Mouse (Mus musculus): ENCODE measurements around the gene Hipk2. TPM values are rescaled to one million over a fixed set of nuclear protein-coding genes. Genes with fewer than 3 reads are reported as not detected.

Hipk2 gene
- polyA plus RNA-seq, 2 experiments: 11.9 to 12.3 TPM

- Histone ChIP-seq H3K9ac (ENCODE audit: low read depth, low read length, severe bottlenecking) (peak overlapping the region; percentile 97), H3K4me1 (ENCODE audit: control insufficient read depth, insufficient read depth, low read length) (peaks cover 14% of the 10 kb centered on the region), H3K4me2 (replicated peaks; ENCODE audit: low read depth, low read length, severe bottlenecking) (peak overlapping the region; percentile 51), H3K36me3 (ENCODE audit: control insufficient read depth, insufficient read depth, low read length) (0 out of 2 replicates have a peak, but pooled peaks cover 3% of the 10 kb centered on the region), H3K4me3 (replicated peaks; ENCODE audit: low read length) (peak overlapping the region; percentile 92), H3K27me3 (ENCODE audit: control insufficient read depth, insufficient read depth, low read length) (no peaks in the 10 kb centered on the region), H3K9me3 (ENCODE audit: control insufficient read depth, low read length) (no peaks in the 10 kb centered on the region), H3K27ac (replicated peaks; ENCODE audit: low read depth, low read length) (peak overlapping the region; percentile 95)
- no peak for TF ChIP-seq POLR2A (IDR thresholded peaks at IDR 0.05; ENCODE audit: borderline replicate concordance, extremely low read depth, insufficient read depth, insufficient read length)
- DNase-seq (ENCODE audit: low spot score) (peak; percentile 31), ATAC-seq (ENCODE audit: low FRiP score, low read depth) (no peak)
- 1% methylated on average over 23 of the region's 23 CpGs for WGBS
These were observed 1.3 kb downstream of the Hipk2 start for GRCm38 (mm10) chr6:38874565-38875257.

- ATAC-seq (ENCODE audit: low FRiP score, low read depth) (no peak), DNase-seq (ENCODE audit: low spot score) (peak; percentile 84)
- peak overlapping the region; percentile 51 for H3K4me2 ChIP-seq (replicated peaks; ENCODE audit: low read depth, low read length, severe bottlenecking)
- peaks cover 14% of the 10 kb centered on the region for H3K4me1 ChIP-seq (ENCODE audit: control insufficient read depth, insufficient read depth, low read length)
- H3K27me3 ChIP-seq (ENCODE audit: control insufficient read depth, insufficient read depth, low read length): no peaks in the 10 kb centered on the region
- H3K9me3 ChIP-seq (ENCODE audit: control insufficient read depth, low read length): no peaks in the 10 kb centered on the region
- WGBS: 12% methylated on average over 8 of the region's 8 CpGs
- TF ChIP-seq POLR2A (IDR thresholded peaks at IDR 0.05; ENCODE audit: borderline replicate concordance, extremely low read depth, insufficient read depth, insufficient read length): no peak
- H3K9ac ChIP-seq (ENCODE audit: low read depth, low read length, severe bottlenecking): peak overlapping the region; percentile 97
- H3K27ac ChIP-seq (replicated peaks; ENCODE audit: low read depth, low read length): no peak overlapping the region
- H3K36me3 ChIP-seq (ENCODE audit: control insufficient read depth, insufficient read depth, low read length): 0 out of 2 replicates have a peak, but pooled peaks cover 3% of the 10 kb centered on the region
- H3K4me3 ChIP-seq (replicated peaks; ENCODE audit: low read length): peak overlapping the region; percentile 92
These were observed 1.9 kb downstream of the Hipk2 start for GRCm38 (mm10) chr6:38874035-38874434.

- 83% methylated on average over 1 of the region's 1 CpGs for WGBS
- H3K27ac ChIP-seq (replicated peaks; ENCODE audit: low read depth, low read length): no peak overlapping the region
- H3K27me3 ChIP-seq (ENCODE audit: control insufficient read depth, insufficient read depth, low read length): no peaks in the 10 kb centered on the region
- H3K4me3 ChIP-seq (replicated peaks; ENCODE audit: low read length): 0 out of 2 replicates have a peak overlapping the region, but pooled peaks have one; percentile 92
- no peak for ATAC-seq (ENCODE audit: low FRiP score, low read depth)
- H3K4me1 ChIP-seq (ENCODE audit: control insufficient read depth, insufficient read depth, low read length): peaks cover 14% of the 10 kb centered on the region
- no peaks in the 10 kb centered on the region for H3K9me3 ChIP-seq (ENCODE audit: control insufficient read depth, low read length)
- TF ChIP-seq POLR2A (IDR thresholded peaks at IDR 0.05; ENCODE audit: borderline replicate concordance, extremely low read depth, insufficient read depth, insufficient read length): no peak
- peak overlapping the region; percentile 51; the same call in 1 of the 2 replicates for H3K4me2 ChIP-seq (replicated peaks; ENCODE audit: low read depth, low read length, severe bottlenecking)
- H3K9ac ChIP-seq (ENCODE audit: low read depth, low read length, severe bottlenecking): no peak overlapping the region
- 0 out of 2 replicates have a peak, but pooled peaks cover 3% of the 10 kb centered on the region for H3K36me3 ChIP-seq (ENCODE audit: control insufficient read depth, insufficient read depth, low read length)
- DNase-seq (ENCODE audit: low spot score): no peak
These were observed 2.6 kb downstream of the Hipk2 start for GRCm38 (mm10) chr6:38873316-38873715.

- DNase-seq (ENCODE audit: low spot score): no peak
- H3K4me1 ChIP-seq (ENCODE audit: control insufficient read depth, insufficient read depth, low read length): peaks cover 20% of the 10 kb centered on the region
These were observed 4.9 kb downstream of the Hipk2 start for GRCm38 (mm10) chr6:38871051-38871450.

GRCm38 (mm10) chr6:38870070-38870469 lies 5.9 kb downstream of the Hipk2 start:
- Histone ChIP-seq H3K4me3 (replicated peaks; ENCODE audit: low read length) (no peak overlapping the region), H3K27me3 (ENCODE audit: control insufficient read depth, insufficient read depth, low read length) (no peaks in the 10 kb centered on the region), H3K4me1 (ENCODE audit: control insufficient read depth, insufficient read depth, low read length) (peaks cover 20% of the 10 kb centered on the region), H3K9ac (ENCODE audit: low read depth, low read length, severe bottlenecking) (no peak overlapping the region), H3K9me3 (ENCODE audit: control insufficient read depth, low read length) (no peaks in the 10 kb centered on the region), H3K36me3 (ENCODE audit: control insufficient read depth, insufficient read depth, low read length) (0 out of 2 replicates have a peak, but pooled peaks cover 3% of the 10 kb centered on the region), H3K27ac (replicated peaks; ENCODE audit: low read depth, low read length) (no peak overlapping the region), H3K4me2 (replicated peaks; ENCODE audit: low read depth, low read length, severe bottlenecking) (no peak overlapping the region)
- ATAC-seq (ENCODE audit: low FRiP score, low read depth): no peak
- DNase-seq (ENCODE audit: low spot score): no peak
- no peak for TF ChIP-seq POLR2A (IDR thresholded peaks at IDR 0.05; ENCODE audit: borderline replicate concordance, extremely low read depth, insufficient read depth, insufficient read length)
- 42% methylated on average over 2 of the region's 2 CpGs for WGBS

More at GRCm38 (mm10) chr6:38871051-38871450, 4.9 kb downstream of the Hipk2 start:
- Histone ChIP-seq H3K4me2 (replicated peaks; ENCODE audit: low read depth, low read length, severe bottlenecking) (no peak overlapping the region), H3K9me3 (ENCODE audit: control insufficient read depth, low read length) (no peaks in the 10 kb centered on the region), H3K27ac (replicated peaks; ENCODE audit: low read depth, low read length) (no peak overlapping the region), H3K27me3 (ENCODE audit: control insufficient read depth, insufficient read depth, low read length) (no peaks in the 10 kb centered on the region), H3K9ac (ENCODE audit: low read depth, low read length, severe bottlenecking) (no peak overlapping the region), H3K4me3 (replicated peaks; ENCODE audit: low read length) (no peak overlapping the region), H3K36me3 (ENCODE audit: control insufficient read depth, insufficient read depth, low read length) (0 out of 2 replicates have a peak, but pooled peaks cover 3% of the 10 kb centered on the region)
- WGBS: 56% methylated on average over 7 of the region's 7 CpGs
- no peak for TF ChIP-seq POLR2A (IDR thresholded peaks at IDR 0.05; ENCODE audit: borderline replicate concordance, extremely low read depth, insufficient read depth, insufficient read length)
- ATAC-seq (ENCODE audit: low FRiP score, low read depth): no peak

Data from limb, embryonic 14.5 days (tissue).